Mouse (Mus musculus) MN1 (cell line): ENCODE results near the gene Gm20929.
"Not testable (repeated sequence)": the region's sequence is repeated elsewhere in the genome, so short reads cannot be mapped to it uniquely, and the experiment has no call there.

Experiments
- DNase-seq: peaks from one replicate; pipeline ENCODE4 v3.0.0-alpha.2; 2016; ENCODE audit warnings: low spot score

The Gm20929 gene

GRCm38 (mm10) chrY:53843649-53844048 is at the start of gene Gm20929:
Gene Gm20929 (plus strand): TSS chrY:53843949.
- not testable (repeated sequence) for DNase-seq
